Mouse (Mus musculus) stomach, embryonic 16.5 days (tissue): ENCODE data around the gene Uqcc3. TPM values are rescaled to one million over a fixed set of nuclear protein-coding genes. Genes with fewer than 3 reads are reported as not detected.
A peak's percentile ranks its signal among the peaks of the same experiment; 100 is the strongest.

Experiments
- ATAC-seq: fragments of 200-750 bp; cut with Nextera tagmentation; 2 replicates; pipeline ENCODE4 v1.8.0; 2017; ENCODE audit warnings: moderate number of reproducible peaks, moderate TSS enrichment; ENCODE audit not compliant: insufficient read depth, low FRiP score
- H3K27ac ChIP-seq: fragments of 300-500 bp; sonication (generic); 2 replicates; pipeline ENCODE4 v1.5.1; 2014; ENCODE audit warnings: low read length
- H3K27me3 ChIP-seq: fragments of 300-500 bp; sonication (generic); 2 replicates; pipeline ENCODE4 v1.6.1; 2014; ENCODE audit warnings: low read length, control low read depth, mixed read lengths; ENCODE audit not compliant: control insufficient read depth, insufficient read depth
- H3K36me3 ChIP-seq: fragments of 300-500 bp; sonication (generic); 2 replicates; pipeline ENCODE4 v1.6.1; 2014; ENCODE audit warnings: low read length; ENCODE audit not compliant: control insufficient read depth, insufficient read depth
- H3K4me1 ChIP-seq: fragments of 300-500 bp; sonication (generic); 2 replicates; pipeline ENCODE4 v1.6.1; 2014; ENCODE audit warnings: low read length, control low read depth, mixed read lengths; ENCODE audit not compliant: control insufficient read depth, insufficient read depth
- H3K4me2 ChIP-seq: fragments of 300-500 bp; sonication (generic); 2 replicates; pipeline ENCODE4 v1.6.1; 2014; ENCODE audit warnings: low read depth, low read length, mixed read lengths
- H3K4me3 ChIP-seq: fragments of 300-500 bp; sonication (generic); replicated peaks from 2 replicates; pipeline ENCODE4 v1.5.1; 2014; ENCODE audit warnings: mild to moderate bottlenecking, low read length
- H3K9ac ChIP-seq: fragments of 300-500 bp; sonication (generic); 2 replicates; pipeline ENCODE4 v1.6.1; 2014; ENCODE audit warnings: low read length
- H3K9me3 ChIP-seq: fragments of 300-500 bp; sonication (generic); replicated peaks from 2 replicates; pipeline ENCODE4 v1.6.1; 2016; ENCODE audit warnings: low read length, control low read depth; ENCODE audit not compliant: control insufficient read depth
- WGBS: fragments of 180-500 bp; shearing (Covaris S2); extraction: QIAGEN DNeasy Blood & Tissue Kit; methylation state at CpG from one replicate; pipeline ENCODE4 v1.1.7; 2014; 5-methylcytosine and 5-hydroxymethylcytosine counted together
- polyA plus RNA-seq: library from polyadenylated mRNA; unstranded; fragments of >200 nt; fragmentation: Nextera tagmentation; extraction: Ambion mirVana; gene quantifications from 2 replicates; pipeline ENCODE4 v1.2.1, GENCODE M21; 2015

Uqcc3 gene
- polyA plus RNA-seq, 1 experiment from 2014 or later = 66.2 TPM

DNA sequence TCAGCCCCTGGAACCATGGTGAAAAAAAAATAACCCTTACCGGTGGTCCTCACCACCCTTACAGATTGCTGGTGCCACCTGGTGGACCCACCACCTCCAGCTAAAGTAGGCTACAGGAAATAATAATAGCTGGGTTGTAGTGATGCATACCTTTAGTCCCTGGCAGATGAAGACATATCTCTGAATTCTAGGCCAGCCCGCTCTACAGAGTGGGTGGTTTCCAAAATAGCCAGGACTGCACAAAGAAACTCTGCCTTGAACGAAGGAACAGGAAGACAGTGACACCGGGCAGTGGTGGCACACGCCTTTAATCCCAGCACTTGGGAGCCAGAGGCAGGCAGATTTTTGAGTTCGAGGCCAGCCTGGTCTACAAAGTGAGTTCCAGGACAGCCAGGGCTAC, 16.5 kb downstream of the Uqcc3 start:
- no peak overlapping the region for H3K9ac ChIP-seq
- no peak for ATAC-seq
- H3K27me3 ChIP-seq = no peaks in the 10 kb centered on the region
- H3K4me2 ChIP-seq = no peak overlapping the region
- H3K4me1 ChIP-seq = no peaks in the 10 kb centered on the region
- H3K36me3 ChIP-seq = no peaks in the 10 kb centered on the region
- H3K27ac ChIP-seq = no peak overlapping the region
- H3K9me3 ChIP-seq = no peaks in the 10 kb centered on the region
- WGBS = 81% methylated on average over 6 of the region's 6 CpGs
- no peak overlapping the region for H3K4me3 ChIP-seq

DNA sequence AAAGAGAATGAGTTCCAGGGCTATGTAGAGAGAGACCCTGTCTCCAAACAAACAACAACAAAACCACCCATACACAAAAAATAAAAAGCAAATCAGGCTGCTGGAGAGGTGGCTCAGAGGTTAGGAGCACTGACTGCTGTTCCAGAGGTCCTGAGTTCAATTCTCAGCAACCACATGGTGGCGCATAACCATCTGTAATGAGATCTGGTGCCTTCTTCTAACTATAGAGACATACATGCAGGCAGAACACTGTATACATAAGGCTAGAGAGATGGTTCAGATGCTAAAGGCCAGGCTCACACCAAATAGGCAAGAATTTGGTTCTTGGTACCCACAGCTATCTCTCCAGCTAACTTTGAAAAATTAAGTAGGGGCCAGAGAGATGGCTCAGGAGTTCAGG, 21.7 kb downstream of the Uqcc3 start:
- H3K27me3 ChIP-seq = no peaks in the 10 kb centered on the region
- no peaks in the 10 kb centered on the region for H3K4me1 ChIP-seq
- no peaks in the 10 kb centered on the region for H3K36me3 ChIP-seq
- no peak overlapping the region for H3K4me2 ChIP-seq
- ATAC-seq = peak; percentile 33; the same call in 1 of the 2 replicates
- WGBS = 22% methylated on average over 1 of the region's 1 CpGs
- no peak overlapping the region for H3K4me3 ChIP-seq
- H3K9ac ChIP-seq = no peak overlapping the region
- no peaks in the 10 kb centered on the region for H3K9me3 ChIP-seq
- no peak overlapping the region for H3K27ac ChIP-seq

DNA sequence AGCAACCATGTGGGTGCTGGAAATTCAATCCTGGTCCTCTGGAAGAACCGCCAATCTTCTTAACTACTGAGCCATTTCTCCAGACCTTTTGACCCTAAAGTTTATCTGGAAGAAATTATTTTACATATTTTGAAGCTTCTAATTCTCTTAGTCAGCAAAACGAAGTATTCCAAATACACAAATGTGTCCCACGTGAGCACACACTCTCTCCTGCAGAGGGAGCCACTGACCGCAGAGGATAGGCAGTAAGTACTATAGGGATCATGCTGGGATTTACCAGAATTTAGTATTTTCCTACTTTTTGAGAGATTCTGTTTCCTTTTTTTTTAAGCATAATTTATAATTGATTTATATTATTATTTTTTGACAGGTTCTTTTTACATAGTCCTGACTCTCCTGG, 23.0 kb downstream of the Uqcc3 start:
- H3K4me1 ChIP-seq = no peaks in the 10 kb centered on the region
- no peaks in the 10 kb centered on the region for H3K27me3 ChIP-seq
- no peak overlapping the region for H3K9ac ChIP-seq
- ATAC-seq = no peak
- H3K4me2 ChIP-seq = no peak overlapping the region
- no peaks in the 10 kb centered on the region for H3K36me3 ChIP-seq
- H3K27ac ChIP-seq = no peak overlapping the region
- no peak overlapping the region for H3K4me3 ChIP-seq
- no peaks in the 10 kb centered on the region for H3K9me3 ChIP-seq
- WGBS = 45% methylated on average over 4 of the region's 4 CpGs

DNA sequence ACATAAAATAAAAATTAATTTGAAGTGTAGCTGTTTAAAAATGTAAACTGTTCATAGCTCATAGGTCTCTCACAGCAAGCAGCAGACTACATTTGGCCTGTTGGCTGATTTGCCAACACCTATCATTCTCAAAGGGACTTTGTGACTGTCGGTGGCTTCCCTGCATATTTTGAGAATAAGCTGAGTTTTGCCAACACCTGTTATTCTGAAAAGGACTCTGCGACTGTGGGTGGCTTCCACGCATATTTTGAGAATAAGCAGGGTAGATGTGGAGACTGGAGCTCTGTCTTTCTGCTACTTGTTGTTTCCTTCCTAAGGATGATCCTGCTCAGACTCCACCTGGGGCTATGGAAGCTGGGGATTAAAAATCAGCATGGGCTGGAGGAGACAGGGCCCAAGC, 27.6 kb downstream of the Uqcc3 start:
- H3K4me2 ChIP-seq = no peak overlapping the region
- no peak for ATAC-seq
- H3K27me3 ChIP-seq = no peaks in the 10 kb centered on the region
- H3K4me3 ChIP-seq = no peak overlapping the region
- H3K36me3 ChIP-seq = no peaks in the 10 kb centered on the region
- 86% methylated on average over 3 of the region's 3 CpGs for WGBS
- H3K9ac ChIP-seq = no peak overlapping the region
- no peaks in the 10 kb centered on the region for H3K4me1 ChIP-seq
- no peaks in the 10 kb centered on the region for H3K9me3 ChIP-seq
- H3K27ac ChIP-seq = no peak overlapping the region

DNA sequence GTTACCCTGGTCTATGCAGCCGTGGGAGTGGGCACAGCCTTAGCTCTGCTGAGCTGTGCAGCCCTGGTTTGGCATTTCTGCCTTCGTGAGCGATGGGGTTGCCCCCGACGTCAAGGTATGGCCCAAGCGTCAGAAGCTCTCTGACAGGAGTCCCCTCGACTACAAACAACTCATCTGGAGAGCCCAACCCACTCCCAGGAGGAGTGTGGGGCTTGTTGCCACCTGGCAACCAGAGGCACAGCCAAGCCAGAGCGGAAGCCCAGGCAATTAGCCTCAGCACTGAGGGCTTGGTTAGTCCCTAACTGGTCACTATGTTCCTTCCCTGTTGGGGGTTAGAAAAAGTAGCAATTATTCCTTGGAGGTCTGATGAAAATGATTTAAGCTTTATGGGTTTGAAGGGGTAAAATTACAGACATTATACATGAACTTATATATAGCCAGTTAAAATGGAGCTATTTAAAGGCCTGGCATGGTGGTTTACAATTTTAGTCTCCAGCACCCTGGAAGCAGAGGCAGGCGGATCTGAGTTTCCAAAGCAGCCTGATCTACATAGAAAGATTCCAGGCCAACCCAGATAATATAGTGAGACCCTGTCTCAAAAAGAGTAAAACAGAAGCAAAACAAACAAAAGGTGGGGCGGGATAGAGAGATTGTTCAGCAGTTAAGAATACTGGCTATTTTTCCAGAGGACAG, 28.3 kb downstream of the Uqcc3 start:
- Histone ChIP-seq H3K4me1 (no peaks in the 10 kb centered on the region), H3K27me3 (no peaks in the 10 kb centered on the region), H3K4me2 (no peak overlapping the region), H3K4me3 (no peak overlapping the region), H3K9me3 (no peaks in the 10 kb centered on the region), H3K9ac (no peak overlapping the region), H3K36me3 (0 out of 2 replicates have a peak, but pooled peaks cover under 1% of the 10 kb centered on the region), H3K27ac (no peak overlapping the region)
- WGBS = 52% methylated on average over 10 of the region's 10 CpGs
- ATAC-seq = no peak

DNA sequence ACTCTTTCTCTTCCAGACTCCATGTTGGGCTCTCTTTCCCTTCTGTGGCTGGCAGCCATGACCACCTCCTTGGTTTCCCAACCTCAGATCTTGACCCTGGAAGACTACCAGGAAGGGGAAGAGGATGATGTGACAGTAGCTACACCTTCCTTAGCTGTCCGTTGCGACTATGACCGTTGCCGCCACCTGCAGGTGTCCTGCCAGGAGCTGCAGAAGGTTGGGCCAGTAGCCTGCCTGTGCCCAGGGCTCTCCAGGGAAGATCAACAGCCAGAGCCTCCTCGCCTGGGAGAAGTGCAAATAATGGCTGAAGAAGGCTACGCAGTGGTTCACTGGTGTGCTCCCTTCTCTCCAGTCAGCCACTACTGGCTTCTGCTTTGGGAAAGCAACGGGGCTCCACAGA, 29.1 kb downstream of the Uqcc3 start:
- no peak for ATAC-seq
- Histone ChIP-seq H3K36me3 (0 out of 2 replicates have a peak, but pooled peaks cover 6% of the 10 kb centered on the region), H3K9ac (no peak overlapping the region), H3K9me3 (no peaks in the 10 kb centered on the region), H3K4me1 (no peaks in the 10 kb centered on the region), H3K27ac (no peak overlapping the region), H3K4me3 (no peak overlapping the region), H3K27me3 (no peaks in the 10 kb centered on the region), H3K4me2 (no peak overlapping the region)
- 35% methylated on average over 7 of the region's 7 CpGs for WGBS

DNA sequence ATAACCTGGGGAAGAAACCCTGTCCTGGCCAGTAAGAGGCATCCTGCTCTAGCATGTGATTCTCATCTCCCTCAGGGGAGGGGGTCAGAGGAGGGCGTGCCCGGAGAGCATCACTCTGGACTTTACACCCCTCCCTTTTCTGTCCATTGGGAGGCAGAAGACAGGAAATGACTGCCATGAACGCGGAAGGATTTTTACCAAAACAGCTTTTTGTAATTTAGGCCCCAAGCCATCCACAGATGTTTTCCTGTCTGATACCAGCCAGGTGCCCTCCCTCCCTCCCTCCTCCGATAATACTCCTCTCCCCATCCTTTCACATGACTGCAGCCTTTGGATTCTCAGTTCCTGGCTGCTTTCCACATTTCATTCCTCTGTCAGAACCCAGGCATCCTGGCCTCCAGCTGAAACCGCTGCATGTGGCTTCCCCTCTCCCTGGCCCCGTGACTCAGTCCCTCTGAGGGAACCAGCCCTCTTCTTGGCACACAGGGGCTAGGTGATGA, 30.3 kb downstream of the Uqcc3 start, which contains the start of gene Lrrn4cl:
Lrrn4cl (plus strand) TSS at position 367 of the 500 bp plus-strand sequence.
- Histone ChIP-seq H3K4me1 (no peaks in the 10 kb centered on the region), H3K36me3 (0 out of 2 replicates have a peak, but pooled peaks cover 6% of the 10 kb centered on the region), H3K4me2 (peak within 1 kb of the TSS; percentile 42), H3K9me3 (no peaks in the 10 kb centered on the region), H3K27ac (peak within 1 kb of the TSS; percentile 36), H3K27me3 (no peaks in the 10 kb centered on the region), H3K9ac (peak within 1 kb of the TSS; percentile 61), H3K4me3 (peak within 1 kb of the TSS; percentile 2; the same call in 1 of the 2 replicates)
- ATAC-seq = peak; percentile 76
- WGBS = 22% methylated on average over 7 of the region's 7 CpGs

DNA sequence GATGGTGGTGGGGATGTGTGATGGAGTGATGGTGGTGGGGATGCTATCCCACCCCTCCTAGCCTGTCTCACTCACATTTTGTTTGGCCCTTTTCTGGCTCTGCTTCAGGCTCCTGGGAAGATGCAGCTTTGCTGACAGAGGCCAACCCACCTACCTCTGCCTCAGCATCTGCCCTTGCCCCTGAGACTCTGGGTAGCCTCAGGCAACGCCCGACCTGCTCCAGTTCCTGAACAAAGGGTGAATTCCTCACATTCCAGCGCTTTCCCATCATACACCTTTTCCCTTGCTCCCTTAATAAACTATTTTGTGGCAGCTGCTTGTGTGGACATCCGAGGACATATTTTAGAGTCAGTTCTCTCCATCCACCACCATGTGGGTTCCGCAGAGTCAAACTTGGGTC, 32.4 kb downstream of the Uqcc3 start:
- Histone ChIP-seq H3K27me3 (no peaks in the 10 kb centered on the region), H3K9ac (no peak overlapping the region), H3K4me3 (no peak overlapping the region), H3K27ac (no peak overlapping the region), H3K9me3 (no peaks in the 10 kb centered on the region), H3K4me1 (no peaks in the 10 kb centered on the region), H3K36me3 (0 out of 2 replicates have a peak, but pooled peaks cover 6% of the 10 kb centered on the region), H3K4me2 (no peak overlapping the region)
- 68% methylated on average over 5 of the region's 5 CpGs for WGBS
- ATAC-seq = no peak

DNA sequence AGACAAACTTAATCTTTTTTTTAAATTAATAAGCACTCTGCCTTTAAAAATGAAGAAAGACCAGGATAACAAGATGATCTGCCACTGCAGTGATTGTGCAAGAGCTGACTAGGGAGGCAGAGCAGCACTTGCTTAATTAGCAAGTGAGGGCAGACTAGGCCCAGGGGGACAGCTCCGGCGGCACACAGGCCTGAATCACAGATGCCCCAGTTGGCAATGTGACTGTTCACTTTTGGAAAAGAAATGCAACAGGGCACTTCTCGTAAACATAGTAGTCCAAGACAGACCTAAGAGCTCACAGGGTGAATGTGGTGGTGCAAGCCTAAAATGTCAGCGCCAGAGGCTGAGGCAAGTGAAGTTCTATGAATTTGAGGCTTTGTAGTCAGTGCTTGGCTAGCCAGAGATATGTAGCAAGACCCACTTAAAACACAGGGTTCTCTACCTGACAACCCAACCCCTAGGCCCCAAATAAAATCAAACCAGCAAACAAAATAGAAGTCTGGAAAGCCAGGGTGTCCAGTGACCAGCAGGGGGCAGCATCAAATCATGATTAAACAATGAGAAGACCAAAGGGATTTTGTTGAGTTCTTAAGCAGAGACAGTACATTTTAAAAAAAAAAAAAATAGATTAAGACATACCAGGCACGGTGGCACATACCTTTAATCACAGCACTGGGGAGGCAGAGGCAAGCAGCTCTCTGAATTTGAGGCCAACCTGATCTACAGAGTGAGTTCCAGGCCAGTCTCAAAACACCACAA, 36.2 kb downstream of the Uqcc3 start:
- 57% methylated on average over 5 of the region's 5 CpGs for WGBS

More for the DNA sequence above, 36.2 kb downstream of the Uqcc3 start:
- H3K4me1 ChIP-seq = peaks cover 5% of the 10 kb centered on the region; the same call in 1 of the 2 replicates
- no peak overlapping the region for H3K4me3 ChIP-seq
- H3K36me3 ChIP-seq = 0 out of 2 replicates have a peak, but pooled peaks cover 6% of the 10 kb centered on the region
- no peak overlapping the region for H3K27ac ChIP-seq
- no peaks in the 10 kb centered on the region for H3K27me3 ChIP-seq
- no peak for ATAC-seq
- H3K9ac ChIP-seq = no peak overlapping the region
- no peak overlapping the region for H3K4me2 ChIP-seq
- no peaks in the 10 kb centered on the region for H3K9me3 ChIP-seq
